Mouse (Mus musculus) stomach, embryonic 14.5 days (tissue): ENCODE data around the gene B230118H07Rik. TPM values are rescaled to one million over a fixed set of nuclear protein-coding genes. Genes with fewer than 3 reads are reported as not detected.

Experiments used
- ATAC-seq: fragments of 200-750 bp; cut with Nextera tagmentation; 2 replicates; pipeline ENCODE4 v1.8.0; 2017; ENCODE audit warnings: low read depth, moderate TSS enrichment; ENCODE audit not compliant: insufficient number of reproducible peaks, insufficient read depth, low FRiP score
- H3K27ac ChIP-seq: fragments of 300-500 bp; sonication (generic); 2 replicates; pipeline ENCODE4 v1.5.1; 2014; ENCODE audit warnings: mild to moderate bottlenecking, low read length, moderate library complexity, mixed read lengths
- H3K27me3 ChIP-seq: fragments of 300-500 bp; sonication (generic); 2 replicates; pipeline ENCODE4 v1.6.1; 2014; ENCODE audit warnings: low read length, control low read depth, mixed read lengths; ENCODE audit not compliant: control insufficient read depth, insufficient read depth
- H3K36me3 ChIP-seq: fragments of 300-500 bp; sonication (generic); 2 replicates; pipeline ENCODE4 v1.6.1; 2014; ENCODE audit warnings: mild to moderate bottlenecking, control low read depth, low read length, moderate library complexity, mixed read lengths; ENCODE audit not compliant: control insufficient read depth, insufficient read depth
- H3K4me1 ChIP-seq: fragments of 300-500 bp; sonication (generic); 2 replicates; pipeline ENCODE4 v1.6.1; 2014; ENCODE audit warnings: low read length, control low read depth, mixed read lengths; ENCODE audit not compliant: control insufficient read depth, insufficient read depth
- H3K4me2 ChIP-seq: fragments of 300-500 bp; sonication (generic); replicated peaks from 2 replicates; pipeline ENCODE4 v1.6.1; 2014; ENCODE audit warnings: low read depth, low read length, control low read depth
- H3K4me3 ChIP-seq: fragments of 300-500 bp; sonication (generic); 2 replicates; pipeline ENCODE4 v1.5.1; 2014; ENCODE audit warnings: low read depth, low read length, control low read depth
- H3K9ac ChIP-seq: fragments of 300-500 bp; sonication (generic); replicated peaks from 2 replicates; pipeline ENCODE4 v1.6.1; 2014; ENCODE audit warnings: low read depth, mild to moderate bottlenecking, control low read depth, low read length, moderate library complexity, mixed read lengths
- H3K9me3 ChIP-seq: fragments of 300-500 bp; sonication (generic); 2 replicates; pipeline ENCODE4 v1.6.1; 2016; ENCODE audit warnings: low read depth, low read length, control low read depth; ENCODE audit not compliant: control insufficient read depth
- WGBS: fragments of 180-500 bp; shearing (Covaris S2); extraction: QIAGEN DNeasy Blood & Tissue Kit; methylation state at CpG from one replicate; pipeline ENCODE4 v1.1.7; 2014; 5-methylcytosine and 5-hydroxymethylcytosine counted together
- polyA plus RNA-seq: library from polyadenylated mRNA; unstranded; fragments of >200 nt; fragmentation: Nextera tagmentation; extraction: Ambion mirVana; gene quantifications from 2 replicates; pipeline ENCODE4 v1.2.1, GENCODE M21; 2014

B230118H07Rik gene
- polyA plus RNA-seq, 1 experiment from 2014 or later = 63.4 TPM

DNA sequence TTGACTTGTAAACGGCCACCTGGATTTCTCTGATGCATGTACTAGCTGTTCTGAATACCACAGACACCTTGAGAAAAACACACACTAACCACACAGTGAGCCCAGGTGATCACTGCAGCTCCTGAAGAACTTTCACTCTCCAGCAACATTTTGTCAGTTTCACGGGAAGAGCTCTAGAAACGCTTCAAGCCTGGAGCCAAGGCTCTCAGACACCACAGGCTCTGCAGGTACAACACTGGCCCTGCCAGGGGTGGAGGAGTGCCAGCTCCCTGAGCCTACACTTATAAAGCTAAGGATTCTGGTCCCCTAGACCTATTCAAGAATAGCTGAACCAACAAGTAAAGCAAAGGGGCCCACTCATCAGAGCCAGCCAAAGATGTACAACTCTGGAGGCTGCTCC, 67.9 kb downstream of the B230118H07Rik start:
- Histone ChIP-seq H3K4me2 (no peak overlapping the region), H3K4me3 (no peak overlapping the region), H3K36me3 (no peaks in the 10 kb centered on the region), H3K9ac (no peak overlapping the region), H3K27me3 (no peaks in the 10 kb centered on the region), H3K27ac (no peak overlapping the region), H3K9me3 (no peaks in the 10 kb centered on the region), H3K4me1 (no peaks in the 10 kb centered on the region)
- WGBS = 90% methylated on average over 3 of the region's 3 CpGs
- ATAC-seq = no peak

DNA sequence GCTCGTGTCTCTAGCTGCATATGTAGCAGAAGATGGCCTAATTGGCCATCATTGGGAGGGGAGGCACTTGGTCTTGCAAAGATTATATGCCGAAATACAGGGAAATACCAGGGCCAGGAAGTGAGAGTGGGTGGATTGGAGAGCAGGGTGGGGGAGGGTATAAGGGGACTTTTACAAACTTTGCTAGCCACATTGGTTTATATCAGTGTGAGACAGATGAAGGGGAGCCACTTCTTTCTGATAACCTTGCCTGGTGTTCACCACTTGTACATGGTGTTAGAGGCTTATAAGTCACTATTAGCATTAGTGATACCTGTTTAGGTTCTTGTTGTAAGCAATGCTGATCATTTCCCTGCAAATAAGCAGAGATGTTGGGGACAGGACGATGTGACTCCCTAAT, 68.4 kb downstream of the B230118H07Rik start:
- no peak for ATAC-seq
- Histone ChIP-seq H3K27me3 (no peaks in the 10 kb centered on the region), H3K4me1 (no peaks in the 10 kb centered on the region), H3K36me3 (no peaks in the 10 kb centered on the region), H3K27ac (no peak overlapping the region), H3K9ac (no peak overlapping the region), H3K9me3 (no peaks in the 10 kb centered on the region), H3K4me2 (no peak overlapping the region), H3K4me3 (no peak overlapping the region)
- 73% methylated on average over 3 of the region's 3 CpGs for WGBS

DNA sequence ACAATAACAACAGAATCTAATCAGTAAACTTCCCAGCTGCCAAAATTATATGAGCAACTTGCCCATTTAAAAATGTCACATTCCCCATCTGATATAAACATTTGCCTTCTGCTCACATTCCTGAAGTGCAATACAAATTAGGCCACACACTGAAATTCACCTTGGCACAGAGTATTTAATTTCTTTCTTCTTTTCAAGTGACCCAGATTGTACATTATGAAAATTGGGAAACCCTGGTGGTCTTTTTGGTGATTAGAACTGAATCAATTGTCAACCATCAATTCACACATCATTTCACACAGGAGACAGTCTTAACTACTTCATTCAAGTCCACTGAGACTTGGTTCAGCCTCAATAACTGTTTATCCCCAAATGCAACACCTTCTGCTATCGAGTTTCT, 68.9 kb downstream of the B230118H07Rik start:
- no peak for ATAC-seq
- no peak overlapping the region for H3K4me2 ChIP-seq
- no peaks in the 10 kb centered on the region for H3K36me3 ChIP-seq
- no peak overlapping the region for H3K9ac ChIP-seq
- H3K9me3 ChIP-seq = no peaks in the 10 kb centered on the region
- no peaks in the 10 kb centered on the region for H3K27me3 ChIP-seq
- no peak overlapping the region for H3K27ac ChIP-seq
- H3K4me3 ChIP-seq = no peak overlapping the region
- no peaks in the 10 kb centered on the region for H3K4me1 ChIP-seq
- WGBS = 71% methylated on average over 1 of the region's 1 CpGs

DNA sequence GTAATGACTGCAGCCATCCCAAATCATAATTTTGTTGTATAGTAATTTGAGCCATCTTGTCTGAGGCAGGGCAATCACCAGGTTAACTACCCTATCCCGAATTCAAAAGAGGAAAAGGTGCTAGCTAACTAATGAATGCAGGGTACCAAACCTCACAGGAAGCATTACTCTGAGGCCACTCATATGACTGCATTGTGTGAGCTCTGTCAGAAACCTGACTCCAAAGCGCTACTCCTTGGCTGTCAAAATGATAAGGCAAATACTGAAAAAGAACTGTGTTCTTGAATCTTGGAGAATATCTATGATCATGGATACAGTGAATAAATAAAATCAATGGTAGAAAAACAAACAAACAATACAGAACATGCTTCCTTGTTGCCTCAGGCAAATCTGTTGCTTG, 69.3 kb downstream of the B230118H07Rik start:
- H3K27ac ChIP-seq = no peak overlapping the region

GRCm38 (mm10) chr2:101577243-101577642, 72.1 kb downstream of the B230118H07Rik start:
- no peak for ATAC-seq
- H3K27me3 ChIP-seq = no peaks in the 10 kb centered on the region
- no peaks in the 10 kb centered on the region for H3K4me1 ChIP-seq
- no peaks in the 10 kb centered on the region for H3K9me3 ChIP-seq
- no peak overlapping the region for H3K9ac ChIP-seq
- no peak overlapping the region for H3K4me2 ChIP-seq
- WGBS = 48% methylated on average over 4 of the region's 4 CpGs
- H3K27ac ChIP-seq = no peak overlapping the region
- no peaks in the 10 kb centered on the region for H3K36me3 ChIP-seq
- H3K4me3 ChIP-seq = no peak overlapping the region

More for the DNA sequence above, 69.3 kb downstream of the B230118H07Rik start:
- 89% methylated on average over 2 of the region's 2 CpGs for WGBS
- H3K9ac ChIP-seq = no peak overlapping the region
- H3K4me3 ChIP-seq = no peak overlapping the region
- no peaks in the 10 kb centered on the region for H3K36me3 ChIP-seq
- H3K9me3 ChIP-seq = no peaks in the 10 kb centered on the region
- ATAC-seq = no peak
- H3K4me1 ChIP-seq = no peaks in the 10 kb centered on the region
- no peak overlapping the region for H3K4me2 ChIP-seq
- no peaks in the 10 kb centered on the region for H3K27me3 ChIP-seq

- no peak overlapping the region for H3K4me3 ChIP-seq
- H3K4me2 ChIP-seq = no peak overlapping the region
- no peaks in the 10 kb centered on the region for H3K27me3 ChIP-seq
- H3K36me3 ChIP-seq = no peaks in the 10 kb centered on the region
- H3K27ac ChIP-seq = no peak overlapping the region
- ATAC-seq = no peak
- WGBS = 82% methylated on average over 4 of the region's 5 CpGs
- no peaks in the 10 kb centered on the region for H3K9me3 ChIP-seq
- H3K9ac ChIP-seq = no peak overlapping the region
- H3K4me1 ChIP-seq = no peaks in the 10 kb centered on the region
These were observed 80.1 kb downstream of the B230118H07Rik start for GRCm38 (mm10) chr2:101569230-101569629.

DNA sequence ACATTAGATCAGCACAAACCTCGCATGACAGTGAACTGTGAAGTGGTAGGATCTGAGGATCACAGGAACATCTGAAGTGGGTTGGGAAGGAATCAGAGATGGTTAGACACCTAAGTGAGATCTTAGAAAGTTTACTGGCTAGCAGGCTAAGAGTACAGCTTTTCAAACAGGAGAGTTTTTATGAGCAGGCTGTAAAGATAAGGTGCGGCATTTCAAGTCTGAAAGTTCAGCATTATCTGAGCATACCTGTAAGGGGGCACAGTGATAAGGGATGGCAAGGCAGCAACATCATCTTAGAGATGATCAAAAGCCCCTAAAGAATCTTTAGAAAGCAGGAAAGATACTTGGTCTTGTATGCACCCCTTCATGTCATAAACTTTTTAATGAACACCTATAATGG, 81.8 kb downstream of the B230118H07Rik start:
- Histone ChIP-seq H3K27me3 (no peaks in the 10 kb centered on the region), H3K27ac (no peak overlapping the region), H3K4me3 (no peak overlapping the region), H3K4me2 (no peak overlapping the region), H3K9ac (no peak overlapping the region), H3K9me3 (no peaks in the 10 kb centered on the region), H3K4me1 (no peaks in the 10 kb centered on the region), H3K36me3 (no peaks in the 10 kb centered on the region)
- ATAC-seq = no peak
- WGBS = 85% methylated on average over 2 of the region's 2 CpGs

GRCm38 (mm10) chr2:101563776-101564175, 85.6 kb downstream of the B230118H07Rik start:
- ATAC-seq = no peak
- no peaks in the 10 kb centered on the region for H3K27me3 ChIP-seq
- H3K4me1 ChIP-seq = no peaks in the 10 kb centered on the region
- 85% methylated on average over 4 of the region's 4 CpGs for WGBS
- no peak overlapping the region for H3K27ac ChIP-seq
- H3K36me3 ChIP-seq = no peaks in the 10 kb centered on the region
- H3K9ac ChIP-seq = no peak overlapping the region
- no peak overlapping the region for H3K4me2 ChIP-seq
- no peak overlapping the region for H3K4me3 ChIP-seq
- no peaks in the 10 kb centered on the region for H3K9me3 ChIP-seq

DNA sequence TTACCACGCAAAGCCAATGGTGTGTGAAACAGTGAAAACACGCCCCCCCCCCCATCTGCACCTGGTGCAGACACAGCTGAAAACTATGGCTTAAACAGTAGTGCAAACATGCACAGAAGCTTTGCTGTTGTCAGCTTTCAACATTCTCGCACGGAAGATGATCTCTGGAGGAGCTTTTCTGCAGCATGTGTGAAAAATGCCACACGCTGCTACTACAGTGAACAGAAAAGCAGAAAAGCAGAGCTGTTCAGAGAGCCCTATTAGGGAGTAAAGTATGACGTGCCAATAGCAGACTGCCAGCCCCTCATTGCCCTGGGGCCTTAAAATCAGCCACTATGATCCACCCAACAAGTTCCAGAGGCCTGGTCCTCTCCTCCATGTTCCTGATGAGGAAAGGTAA, 86.1 kb downstream of the B230118H07Rik start:
- Histone ChIP-seq H3K27me3 (no peaks in the 10 kb centered on the region), H3K36me3 (no peaks in the 10 kb centered on the region), H3K9ac (no peak overlapping the region), H3K27ac (no peak overlapping the region), H3K4me2 (no peak overlapping the region), H3K9me3 (no peaks in the 10 kb centered on the region), H3K4me3 (no peak overlapping the region), H3K4me1 (no peaks in the 10 kb centered on the region)
- no peak for ATAC-seq
- WGBS = 71% methylated on average over 6 of the region's 6 CpGs
